Mouse (Mus musculus): ENCODE data around the gene Tmem60. TPM values are rescaled to one million over a fixed set of nuclear protein-coding genes. Genes with fewer than 3 reads are reported as not detected.

The Tmem60 gene
- polyA plus RNA-seq, 1 experiment from 2014 or later: 44.6 TPM

DNA sequence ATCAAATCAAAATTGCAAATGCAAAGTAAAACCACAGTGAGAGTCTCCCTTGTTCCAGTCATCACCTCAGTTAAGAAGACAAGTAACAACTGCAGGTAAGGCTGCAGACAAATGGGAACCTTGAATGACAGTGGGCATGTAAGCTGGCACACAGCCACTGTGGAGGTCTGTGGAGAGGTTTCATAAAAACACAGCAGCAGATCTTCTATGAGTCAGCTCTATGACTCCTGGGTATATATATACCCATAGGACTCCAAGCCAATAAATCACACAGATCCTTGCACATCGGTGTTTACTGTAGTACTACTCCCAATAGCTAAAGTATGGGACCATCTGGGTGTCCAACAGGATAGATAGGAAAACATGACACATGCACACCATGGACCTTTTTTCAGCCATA, 8.8 kb upstream of the Tmem60 start:
- no peak overlapping the region for H3K4me2 ChIP-seq (replicated peaks; ENCODE audit: low read depth)
- no peaks in the 10 kb centered on the region for H3K4me1 ChIP-seq (replicated peaks; ENCODE audit: control insufficient read depth, insufficient read depth)
- ATAC-seq (ENCODE audit: low FRiP score, low TSS enrichment) (no peak), DNase-seq (ENCODE audit: low spot score) (no peak)
- no peaks in the 10 kb centered on the region for H3K27me3 ChIP-seq (ENCODE audit: control insufficient read depth, insufficient read depth, low read length)
- 73% methylated on average over 1 of the region's 1 CpGs for WGBS
- H3K9me3 ChIP-seq (ENCODE audit: control insufficient read depth, low read length): no peaks in the 10 kb centered on the region
- no peak overlapping the region for H3K9ac ChIP-seq (ENCODE audit: low read length)
- TF ChIP-seq CTCF (IDR thresholded peaks at IDR 0.05; ENCODE audit: low read depth) (no peak), EP300 (optimal IDR thresholded peaks at IDR 0.05) (no peak)
- no peak overlapping the region for H3K4me3 ChIP-seq (ENCODE audit: low read depth, low read length)
- H3K36me3 ChIP-seq (ENCODE audit: control insufficient read depth, insufficient read depth, low read length): no peaks in the 10 kb centered on the region
- no peak overlapping the region for H3K27ac ChIP-seq (replicated peaks)

DNA sequence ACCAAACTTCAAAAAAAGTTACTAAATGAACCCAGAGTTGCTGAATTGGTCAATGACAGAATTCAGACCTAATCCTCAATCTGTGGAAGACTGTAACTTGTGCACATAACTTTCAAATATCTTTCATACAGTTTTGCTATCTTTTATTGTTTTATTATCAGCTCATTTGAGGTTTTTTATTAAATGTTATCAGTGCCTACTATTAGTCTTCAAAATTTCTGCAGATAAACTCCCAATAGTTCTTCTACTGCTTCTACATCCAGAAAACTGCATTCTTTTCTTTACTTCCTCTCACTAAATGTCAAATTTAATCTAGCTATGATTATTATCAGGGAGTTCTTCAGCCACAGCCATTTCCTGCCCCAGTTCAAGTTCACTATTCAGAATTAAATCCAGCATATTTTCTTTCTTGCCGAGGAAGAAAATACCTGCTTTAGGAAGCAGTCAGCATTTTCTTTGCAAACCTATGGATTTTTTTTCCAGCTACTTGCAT, 5.0 kb upstream of the Tmem60 start:
- no peak for ATAC-seq (ENCODE audit: low FRiP score, low TSS enrichment)
- Histone ChIP-seq H3K9ac (ENCODE audit: low read length) (no peak overlapping the region), H3K9me3 (ENCODE audit: control insufficient read depth, low read length) (no peaks in the 10 kb centered on the region), H3K27ac (replicated peaks) (no peak overlapping the region), H3K4me3 (ENCODE audit: low read depth, low read length) (no peak overlapping the region), H3K36me3 (ENCODE audit: control insufficient read depth, insufficient read depth, low read length) (no peaks in the 10 kb centered on the region), H3K27me3 (ENCODE audit: control insufficient read depth, insufficient read depth, low read length) (no peaks in the 10 kb centered on the region), H3K4me2 (replicated peaks; ENCODE audit: low read depth) (no peak overlapping the region), H3K4me1 (replicated peaks; ENCODE audit: control insufficient read depth, insufficient read depth) (no peaks in the 10 kb centered on the region)
- TF ChIP-seq EP300 (optimal IDR thresholded peaks at IDR 0.05): no peak
- no peak for TF ChIP-seq CTCF (IDR thresholded peaks at IDR 0.05; ENCODE audit: low read depth)
- WGBS: 36% methylated on average over 1 of the region's 1 CpGs
- no peak for DNase-seq (ENCODE audit: low spot score)

DNA sequence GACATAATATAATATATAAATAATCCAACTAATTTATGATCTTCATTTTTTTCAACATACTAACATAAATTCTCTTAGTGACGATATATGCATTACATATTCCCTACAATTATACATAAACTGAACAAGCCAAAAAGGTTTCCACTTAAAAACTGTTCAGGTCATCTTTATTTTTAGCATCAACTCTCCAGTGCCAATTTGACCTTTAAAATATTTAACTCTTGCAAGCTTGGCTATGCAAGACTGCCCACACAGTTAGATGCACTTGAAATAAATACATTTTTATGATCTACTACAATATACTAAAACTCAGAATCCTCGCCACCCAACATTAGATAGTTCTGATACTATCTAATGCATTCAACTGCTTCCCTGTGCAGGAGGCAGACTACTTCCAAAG, 1.6 kb upstream of the Tmem60 start:
- Histone ChIP-seq H3K9me3 (ENCODE audit: control insufficient read depth, low read length) (no peaks in the 10 kb centered on the region), H3K36me3 (ENCODE audit: control insufficient read depth, insufficient read depth, low read length) (no peaks in the 10 kb centered on the region), H3K27me3 (ENCODE audit: control insufficient read depth, insufficient read depth, low read length) (no peaks in the 10 kb centered on the region), H3K27ac (replicated peaks) (no peak overlapping the region), H3K4me1 (replicated peaks; ENCODE audit: control insufficient read depth, insufficient read depth) (no peaks in the 10 kb centered on the region), H3K9ac (ENCODE audit: low read length) (no peak overlapping the region), H3K4me3 (ENCODE audit: low read depth, low read length) (peak overlapping the region; percentile 75; the same call in 1 of the 2 replicates), H3K4me2 (replicated peaks; ENCODE audit: low read depth) (peak overlapping the region; percentile 73)
- WGBS: 58% methylated on average over 2 of the region's 2 CpGs
- ATAC-seq (ENCODE audit: low FRiP score, low TSS enrichment) (no peak), DNase-seq (ENCODE audit: low spot score) (no peak)
- no peak for TF ChIP-seq EP300 (optimal IDR thresholded peaks at IDR 0.05)
- TF ChIP-seq CTCF (IDR thresholded peaks at IDR 0.05; ENCODE audit: low read depth): no peak

DNA sequence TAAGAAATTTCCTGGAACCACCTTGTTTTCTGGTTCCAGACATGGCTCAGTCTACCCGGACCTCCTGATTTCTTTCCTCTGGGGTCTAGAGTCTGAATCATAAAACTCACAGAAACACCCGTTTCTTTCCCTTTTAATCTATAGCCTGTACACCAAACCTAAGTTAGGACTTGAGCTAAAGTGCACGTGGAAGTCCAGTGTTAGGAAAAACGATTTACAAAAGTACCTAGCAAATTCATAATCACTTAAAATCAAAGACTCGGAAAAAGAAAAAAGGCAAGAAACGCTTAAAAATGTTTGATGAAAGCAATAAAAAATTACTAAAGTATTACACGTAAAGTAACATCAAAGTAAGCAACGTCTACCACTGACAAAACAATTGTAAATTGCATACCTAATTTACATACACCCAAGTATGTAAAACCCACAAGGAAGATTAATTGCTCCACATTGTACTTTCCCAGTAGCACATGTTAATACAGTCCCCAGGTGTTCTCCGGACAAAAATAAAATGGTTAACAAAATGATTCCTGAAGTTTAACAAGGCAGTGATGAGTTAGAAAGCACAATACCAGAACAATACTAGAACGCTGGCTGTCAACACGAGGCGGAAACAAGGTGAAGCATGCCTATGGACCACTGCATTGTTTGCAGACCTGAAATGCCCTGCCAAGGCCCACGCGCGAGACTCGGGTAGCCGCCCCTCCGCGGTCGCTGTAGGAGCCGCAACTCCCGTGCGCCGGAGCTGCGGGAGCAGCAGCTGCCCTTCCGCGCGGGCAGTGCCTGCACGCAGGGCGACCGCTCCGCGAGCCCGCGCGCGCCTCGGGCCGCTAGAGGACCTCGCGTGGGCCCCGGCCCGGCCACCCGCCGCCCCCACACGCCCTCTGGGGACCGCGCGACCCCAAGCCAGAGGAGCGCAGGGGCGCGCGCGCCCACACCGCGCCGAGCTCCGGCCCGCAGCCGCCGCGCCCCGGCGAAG, 905 bp upstream of the Tmem60 start:
- TF ChIP-seq EP300 (optimal IDR thresholded peaks at IDR 0.05): no peak
- TF ChIP-seq CTCF (IDR thresholded peaks at IDR 0.05; ENCODE audit: low read depth): peak; percentile 16; the same call in 1 of the 2 replicates
- Histone ChIP-seq H3K27ac (replicated peaks) (peak overlapping the region; percentile 91), H3K9me3 (ENCODE audit: control insufficient read depth, low read length) (no peaks in the 10 kb centered on the region), H3K4me1 (replicated peaks; ENCODE audit: control insufficient read depth, insufficient read depth) (no peaks in the 10 kb centered on the region), H3K36me3 (ENCODE audit: control insufficient read depth, insufficient read depth, low read length) (no peaks in the 10 kb centered on the region), H3K4me3 (ENCODE audit: low read depth, low read length) (peak overlapping the region; percentile 75), H3K4me2 (replicated peaks; ENCODE audit: low read depth) (peak overlapping the region; percentile 73), H3K27me3 (ENCODE audit: control insufficient read depth, insufficient read depth, low read length) (no peaks in the 10 kb centered on the region), H3K9ac (ENCODE audit: low read length) (peak overlapping the region; percentile 77)
- DNase-seq (ENCODE audit: low spot score) (peak; percentile 64), ATAC-seq (ENCODE audit: low FRiP score, low TSS enrichment) (peak; percentile 9)
- WGBS: 3% methylated on average over 37 of the region's 64 CpGs

DNA sequence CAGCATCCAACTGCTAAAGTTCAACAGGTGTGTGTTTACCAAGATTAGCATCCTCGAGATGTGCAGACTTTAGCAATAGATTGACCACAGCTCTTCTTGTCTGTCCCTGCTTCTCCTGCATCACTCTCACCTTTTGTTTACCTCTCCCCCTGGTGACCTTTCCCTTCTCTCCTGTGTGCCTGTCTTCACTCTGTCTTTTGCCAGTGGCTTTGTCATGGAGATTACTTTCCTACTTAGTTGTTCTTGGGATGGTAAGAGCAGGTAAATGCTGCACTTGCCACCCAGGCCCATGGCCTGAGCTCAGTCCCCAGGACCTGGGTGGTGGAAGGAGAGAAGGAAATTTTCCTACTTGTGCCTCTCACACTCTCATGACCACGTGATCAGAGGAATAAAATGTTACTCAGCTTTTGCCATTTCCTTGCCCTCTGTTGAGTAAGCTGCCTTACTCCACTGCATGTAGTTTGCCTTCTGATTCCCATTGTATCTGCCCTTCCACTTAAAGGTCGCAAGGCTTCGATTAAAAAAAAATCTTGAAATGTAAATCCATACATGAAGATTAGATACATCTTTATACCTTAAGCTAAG, 2.1 kb downstream of the Tmem60 start:
- Histone ChIP-seq H3K4me3 (ENCODE audit: low read depth, low read length) (no peak overlapping the region), H3K4me1 (replicated peaks; ENCODE audit: control insufficient read depth, insufficient read depth) (no peaks in the 10 kb centered on the region), H3K27me3 (ENCODE audit: control insufficient read depth, insufficient read depth, low read length) (no peaks in the 10 kb centered on the region), H3K9ac (ENCODE audit: low read length) (no peak overlapping the region), H3K27ac (replicated peaks) (no peak overlapping the region), H3K9me3 (ENCODE audit: control insufficient read depth, low read length) (no peaks in the 10 kb centered on the region), H3K4me2 (replicated peaks; ENCODE audit: low read depth) (no peak overlapping the region), H3K36me3 (ENCODE audit: control insufficient read depth, insufficient read depth, low read length) (no peaks in the 10 kb centered on the region)
- no peak for TF ChIP-seq EP300 (optimal IDR thresholded peaks at IDR 0.05)
- TF ChIP-seq CTCF (IDR thresholded peaks at IDR 0.05; ENCODE audit: low read depth): no peak
- no peak for ATAC-seq (ENCODE audit: low FRiP score, low TSS enrichment)
- WGBS: 65% methylated on average over 4 of the region's 4 CpGs
- DNase-seq (ENCODE audit: low spot score): no peak

Measured in stomach, postnatal 0 days (tissue).